Mouse (Mus musculus): Measurements from ENCODE around the gene Nipa1.

Nipa1 gene

DNA sequence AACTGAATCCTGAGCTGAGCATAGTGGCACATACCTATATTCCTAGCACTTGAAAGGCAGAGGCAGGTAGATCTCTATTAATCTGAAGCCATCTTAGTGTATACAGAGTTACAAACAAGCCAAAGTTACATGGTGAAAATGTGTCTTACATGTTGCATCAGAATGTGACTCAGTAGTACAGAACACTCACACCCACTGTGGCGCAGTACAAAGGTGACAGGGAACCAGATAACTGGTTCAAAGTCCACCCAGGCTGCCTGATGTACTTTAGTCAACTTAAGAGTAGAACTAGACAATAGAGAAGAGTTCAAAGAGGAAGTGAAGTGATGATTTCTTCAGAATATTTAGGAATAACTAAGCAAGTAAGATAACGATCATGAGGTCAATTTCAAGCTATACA lies 84.7 kb downstream of the Nipa1 start:
- no peak for DNase-seq (ENCODE audit: low spot score in 2 of 2)

DNA sequence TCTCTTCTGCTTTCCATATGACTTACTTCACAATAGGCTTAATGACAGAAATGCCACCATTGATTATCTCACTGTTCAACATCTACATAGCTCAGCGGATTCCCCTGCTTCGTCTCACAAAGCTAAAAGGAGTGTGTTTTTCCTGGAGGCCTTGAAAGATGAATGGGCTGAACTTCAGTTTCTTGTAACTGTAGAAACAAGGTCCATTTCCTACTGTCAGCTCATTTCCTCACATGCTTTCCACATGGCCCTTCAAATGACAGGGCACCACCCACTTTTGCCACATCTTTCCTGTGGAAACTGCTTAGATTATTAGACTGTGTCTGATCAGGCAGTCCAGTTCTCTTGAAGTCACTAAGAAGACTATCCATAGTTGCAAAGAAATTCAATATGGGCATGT lies 91.1 kb downstream of the Nipa1 start:
- DNase-seq (ENCODE audit: low spot score in 2 of 2), result no peak

All from frontal cortex, postnatal 10 days (tissue).